Mouse (Mus musculus) erythroblast, embryonic 14.5 days (primary cell): ENCODE measurements around the gene Ccdc142.

Experiments used
- GATA1 ChIP-seq: IDR thresholded peaks from 2 replicates; pipeline ENCODE4 v1.6.1; 2012; ENCODE audit warnings: low read length, inconsistent platforms, mixed read lengths
- TAL1 ChIP-seq: IDR thresholded peaks from 3 replicates; pipeline ENCODE4 v1.6.1; 2012; ENCODE audit warnings: low read length, inconsistent platforms, mixed read lengths

GRCm38 (mm10) chr6:83117616-83118015 is 16.2 kb downstream of the Ccdc142 start:
- TF ChIP-seq TAL1 (no peak), GATA1 (no peak)
